Mouse (Mus musculus): ENCODE results near the gene Olig3.
"Not testable (repeated sequence)": the region's sequence is repeated elsewhere in the genome, so short reads cannot be mapped to it uniquely, and the experiment has no call there.

Gene Olig3

GRCm38 (mm10) chr10:19361539-19362293 lies 5.4 kb downstream of the Olig3 start:
- DNase-seq (ENCODE audit: low spot score in 2 of 2), result no peak

- no peak for DNase-seq (ENCODE audit: low spot score in 2 of 2)
Observed at GRCm38 (mm10) chr10:19362294-19362590, 5.9 kb downstream of the Olig3 start.

GRCm38 (mm10) chr10:19362861-19363260 lies 6.5 kb downstream of the Olig3 start:
- no peak for DNase-seq (ENCODE audit: low spot score in 2 of 2)

- DNase-seq (ENCODE audit: low spot score in 2 of 2), result no peak
Observed at GRCm38 (mm10) chr10:19363365-19363764, 7.0 kb downstream of the Olig3 start.

GRCm38 (mm10) chr10:19369143-19369542 lies 12.8 kb downstream of the Olig3 start:
- no peak for DNase-seq (ENCODE audit: low spot score in 2 of 2)

GRCm38 (mm10) chr10:19370146-19370545 lies 13.8 kb downstream of the Olig3 start:
- no peak for DNase-seq (ENCODE audit: low spot score in 2 of 2)

GRCm38 (mm10) chr10:19372263-19372662 lies 15.9 kb downstream of the Olig3 start:
- no peak for DNase-seq (ENCODE audit: low spot score in 2 of 2)

GRCm38 (mm10) chr10:19373797-19374196 lies 17.5 kb downstream of the Olig3 start:
- DNase-seq (ENCODE audit: low spot score in 2 of 2), result peak in 1 of 2 experiments; percentile 86

- no peak for DNase-seq (ENCODE audit: low spot score in 2 of 2)
Observed at GRCm38 (mm10) chr10:19374311-19374710, 18.0 kb downstream of the Olig3 start.

GRCm38 (mm10) chr10:19375838-19376237 lies 19.5 kb downstream of the Olig3 start:
- no peak for DNase-seq (ENCODE audit: low spot score in 2 of 2)

- DNase-seq (ENCODE audit: low spot score in 2 of 2), result not testable (repeated sequence)
Observed at GRCm38 (mm10) chr10:19380971-19381370, 24.6 kb downstream of the Olig3 start.

GRCm38 (mm10) chr10:19384176-19384575 lies 27.8 kb downstream of the Olig3 start:
- no peak for DNase-seq (ENCODE audit: low spot score in 2 of 2)

GRCm38 (mm10) chr10:19391819-19392218 lies 35.5 kb downstream of the Olig3 start:
- no peak for DNase-seq (ENCODE audit: low spot score in 2 of 2)

- DNase-seq (ENCODE audit: low spot score in 2 of 2), result peak in 1 of 2 experiments; percentile 19
Observed at GRCm38 (mm10) chr10:19396485-19397137, 40.3 kb downstream of the Olig3 start.

- DNase-seq (ENCODE audit: low spot score in 2 of 2), result no peak
Observed at GRCm38 (mm10) chr10:19397396-19397795, 41.1 kb downstream of the Olig3 start.

- no peak for DNase-seq (ENCODE audit: low spot score in 2 of 2)
Observed at GRCm38 (mm10) chr10:19401136-19401535, 44.8 kb downstream of the Olig3 start.

- no peak for DNase-seq (ENCODE audit: low spot score in 2 of 2)
Observed at GRCm38 (mm10) chr10:19404401-19404800, 48.1 kb downstream of the Olig3 start.

GRCm38 (mm10) chr10:19405959-19406358 lies 49.6 kb downstream of the Olig3 start:
- no peak for DNase-seq (ENCODE audit: low spot score in 2 of 2)

GRCm38 (mm10) chr10:19407168-19407567 lies 50.8 kb downstream of the Olig3 start:
- no peak for DNase-seq (ENCODE audit: low spot score in 2 of 2)

All from cerebellum, postnatal 4 days (tissue).